Mouse (Mus musculus): ENCODE measurements around the gene Fam213a.

- TF ChIP-seq CTCF (IDR thresholded peaks at IDR 0.05; ENCODE audit: low read depth) (no peak), EP300 (IDR thresholded peaks at IDR 0.05; ENCODE audit: low read depth) (no peak)
These were observed 11.5 kb upstream of the Fam213a start for GRCm38 (mm10) chr14:41025087-41025486.

All from liver, embryonic 14.5 days (tissue).